Mouse (Mus musculus) megakaryocyte, embryonic 14.5 days (primary cell): ENCODE data around the gene Ppp2r1b. TPM values are rescaled to one million over a fixed set of nuclear protein-coding genes. Genes with fewer than 3 reads are reported as not detected.

Experiments used
- H3K27me3 ChIP-seq: replicated peaks from 2 replicates; pipeline ENCODE3; 2012; ENCODE audit warnings: inconsistent platforms
- H3K36me3 ChIP-seq: replicated peaks from 2 replicates; pipeline ENCODE3; 2012; ENCODE audit warnings: low read length, inconsistent platforms, mixed read lengths
- H3K4me1 ChIP-seq: 2 replicates; pipeline ENCODE4 v1.6.1; 2012; ENCODE audit warnings: inconsistent platforms
- H3K4me3 ChIP-seq: replicated peaks from 2 replicates; pipeline ENCODE3; 2012; ENCODE audit warnings: moderate library complexity, mild to moderate bottlenecking, inconsistent platforms
- H3K9me3 ChIP-seq: 2 replicates; pipeline ENCODE4 v1.6.1; 2012; ENCODE audit warnings: inconsistent platforms
- FLI1 ChIP-seq: IDR thresholded peaks from 2 replicates; pipeline ENCODE4 v1.6.1; 2012; ENCODE audit warnings: low read length, inconsistent platforms, mixed read lengths
- GATA1 ChIP-seq: IDR thresholded peaks from 3 replicates; pipeline ENCODE4 v1.6.1; 2012; ENCODE audit warnings: mixed read lengths, low read length, inconsistent platforms, borderline replicate concordance
- polyA plus RNA-seq: library from polyadenylated mRNA; stranded (reverse); fragments of >175 nt; gene quantifications from 2 replicates; pipeline ENCODE4 v1.2.3, GENCODE M21; 2012; ENCODE audit warnings: low replicate concordance; ENCODE audit not compliant: insufficient read depth

Ppp2r1b gene
- 1.4 and 1.9 TPM in 2 replicates for polyA plus RNA-seq

- no peaks in the 10 kb centered on the region for H3K9me3 ChIP-seq
- H3K27me3 ChIP-seq: no peaks in the 10 kb centered on the region
- H3K36me3 ChIP-seq: peaks cover 33% of the 10 kb centered on the region
- H3K4me1 ChIP-seq: peaks cover 47% of the 10 kb centered on the region
- TF ChIP-seq GATA1: no peak
- TF ChIP-seq FLI1: no peak
- H3K4me3 ChIP-seq: no peak within 1 kb of the TSS
Measured at GRCm38 (mm10) chr9:50845081-50845480, at the start of gene Ppp2r1b. Gene Ppp2r1b (plus strand): TSS chr9:50845301.

GRCm38 (mm10) chr9:50796776-50797175, 48.3 kb upstream of the Ppp2r1b start:
- Histone ChIP-seq H3K9me3 (no peaks in the 10 kb centered on the region), H3K36me3 (peaks cover 82% of the 10 kb centered on the region), H3K4me3 (no peak overlapping the region), H3K27me3 (no peaks in the 10 kb centered on the region), H3K4me1 (peaks cover 14% of the 10 kb centered on the region)
- TF ChIP-seq FLI1: no peak
- no peak for TF ChIP-seq GATA1

- Histone ChIP-seq H3K27me3 (no peaks in the 10 kb centered on the region), H3K36me3 (peaks cover 82% of the 10 kb centered on the region), H3K4me3 (no peak overlapping the region), H3K9me3 (no peaks in the 10 kb centered on the region), H3K4me1 (peaks cover 10% of the 10 kb centered on the region)
- no peak for TF ChIP-seq GATA1
- no peak for TF ChIP-seq FLI1
Measured at GRCm38 (mm10) chr9:50797641-50798040, 47.5 kb upstream of the Ppp2r1b start.

- TF ChIP-seq GATA1: no peak
- TF ChIP-seq FLI1: no peak
- peaks cover 15% of the 10 kb centered on the region for H3K4me1 ChIP-seq
- H3K27me3 ChIP-seq: no peaks in the 10 kb centered on the region
- H3K9me3 ChIP-seq: no peaks in the 10 kb centered on the region
- no peak overlapping the region for H3K4me3 ChIP-seq
- H3K36me3 ChIP-seq: peaks cover 86% of the 10 kb centered on the region
Measured at GRCm38 (mm10) chr9:50798368-50798767, 46.7 kb upstream of the Ppp2r1b start.

- H3K36me3 ChIP-seq: peaks cover 87% of the 10 kb centered on the region
- no peaks in the 10 kb centered on the region for H3K27me3 ChIP-seq
- H3K4me1 ChIP-seq: peaks cover 36% of the 10 kb centered on the region
- no peak overlapping the region for H3K4me3 ChIP-seq
- no peak for TF ChIP-seq GATA1
- no peaks in the 10 kb centered on the region for H3K9me3 ChIP-seq
Measured at GRCm38 (mm10) chr9:50800985-50801384, 44.1 kb upstream of the Ppp2r1b start.

- H3K4me1 ChIP-seq: peaks cover 50% of the 10 kb centered on the region
- H3K9me3 ChIP-seq: no peaks in the 10 kb centered on the region
- no peaks in the 10 kb centered on the region for H3K27me3 ChIP-seq
- no peak overlapping the region for H3K4me3 ChIP-seq
- TF ChIP-seq GATA1: no peak
- no peak for TF ChIP-seq FLI1
- peaks cover 93% of the 10 kb centered on the region for H3K36me3 ChIP-seq
Measured at GRCm38 (mm10) chr9:50803055-50803671, 41.9 kb upstream of the Ppp2r1b start.

- Histone ChIP-seq H3K27me3 (no peaks in the 10 kb centered on the region), H3K4me1 (peaks cover 91% of the 10 kb centered on the region), H3K9me3 (no peaks in the 10 kb centered on the region), H3K36me3 (peaks cover 85% of the 10 kb centered on the region), H3K4me3 (no peak overlapping the region)
- no peak for TF ChIP-seq GATA1
- TF ChIP-seq FLI1: no peak
Measured at GRCm38 (mm10) chr9:50808471-50808870, 36.6 kb upstream of the Ppp2r1b start.

GRCm38 (mm10) chr9:50809146-50809545, 36.0 kb upstream of the Ppp2r1b start:
- no peaks in the 10 kb centered on the region for H3K9me3 ChIP-seq
- peaks cover 85% of the 10 kb centered on the region for H3K36me3 ChIP-seq
- peaks cover 91% of the 10 kb centered on the region for H3K4me1 ChIP-seq
- TF ChIP-seq FLI1: no peak
- TF ChIP-seq GATA1: no peak
- no peaks in the 10 kb centered on the region for H3K27me3 ChIP-seq
- H3K4me3 ChIP-seq: no peak overlapping the region

- Histone ChIP-seq H3K27me3 (no peaks in the 10 kb centered on the region), H3K9me3 (no peaks in the 10 kb centered on the region), H3K4me3 (peak overlapping the region; percentile 59), H3K4me1 (peaks cover 75% of the 10 kb centered on the region), H3K36me3 (peaks cover 80% of the 10 kb centered on the region)
- TF ChIP-seq GATA1 (peak; percentile 50; the same call in 1 of the 3 replicates), FLI1 (no peak)
Measured at GRCm38 (mm10) chr9:50811187-50811586, 33.9 kb upstream of the Ppp2r1b start.

- H3K4me3 ChIP-seq: no peak overlapping the region
- H3K36me3 ChIP-seq: peaks cover 80% of the 10 kb centered on the region
- no peaks in the 10 kb centered on the region for H3K27me3 ChIP-seq
- TF ChIP-seq GATA1: no peak
- no peak for TF ChIP-seq FLI1
- peaks cover 73% of the 10 kb centered on the region for H3K4me1 ChIP-seq
- no peaks in the 10 kb centered on the region for H3K9me3 ChIP-seq
Measured at GRCm38 (mm10) chr9:50811746-50812145, 33.4 kb upstream of the Ppp2r1b start.
